ENCODE assay signal across 8 mouse cellular contexts in genomic region chr4:133277104-133278026, GRCm38 (mm10). TPM values are rescaled to one million over a fixed set of nuclear protein-coding genes. Genes with fewer than 3 reads are reported as not detected.
DNase-seq lines count a peak whose midpoint lies in the region; ATAC-seq lines count a peak whose summit lies in the region.

Gene Tmem222, minus strand, starts transcription at chr4:133277792.

- under 1% methylated on average over 73 of the region's 73 CpGs for WGBS in intestine, embryonic 14.5 days

- H3K4me2 ChIP-seq in intestine, embryonic 14.5 days (ENCODE audit: low read length) = peak within 1 kb of the TSS; percentile 85

- H3K4me3 ChIP-seq in intestine, embryonic 14.5 days (ENCODE audit: low read depth, low read length) = peak within 1 kb of the TSS; percentile 83

- peak within 1 kb of the TSS; percentile 75 for H3K9ac ChIP-seq in intestine, embryonic 14.5 days (ENCODE audit: low read length)

- H3K36me3 ChIP-seq in intestine, embryonic 14.5 days (ENCODE audit: control insufficient read depth, insufficient read depth, low read length) = 0 out of 2 replicates have a peak, but pooled peaks cover 7% of the 10 kb centered on the region

- H3K9me3 ChIP-seq in intestine, embryonic 14.5 days (ENCODE audit: control insufficient read depth, low read length) = no peaks in the 10 kb centered on the region

- peak; percentile 97 to 99 for DNase-seq in adrenal gland, adult (ENCODE audit: inconsistent age in 2 of 2, low spot score in 1 of 2)
- DNase-seq in embryo, embryonic 10.5 days (ENCODE audit: low spot score) = peak; percentile 99
- peak; percentile 93 for DNase-seq in gastrocnemius, postnatal 25 days
- peak; percentile 98 for DNase-seq in intestine, embryonic 14.5 days (ENCODE audit: low spot score)
- DNase-seq in left cerebral cortex, postnatal 14 days (ENCODE audit: low spot score in 2 of 2) = peak; percentile 95
- peak; percentile 97 for DNase-seq in mesoderm, embryonic 11.5 days (ENCODE audit: low read depth, low spot score)
- DNase-seq in right cerebral cortex, postnatal 36 days (ENCODE audit: low spot score in 2 of 2) = peak; percentile 92 to 95
- peak; percentile 93 for DNase-seq in yolk sac, embryonic 10.5 days (ENCODE audit: low spot score)

- intact Hi-C loops in left cerebral cortex, postnatal 14 days (cut with DNase I) = no loop called here

- H3K4me1 ChIP-seq in intestine, embryonic 14.5 days (replicated peaks; ENCODE audit: control insufficient read depth, insufficient read depth, low read length) = peaks cover 28% of the 10 kb centered on the region

- no peaks in the 10 kb centered on the region for H3K27me3 ChIP-seq in intestine, embryonic 14.5 days (replicated peaks; ENCODE audit: control insufficient read depth, insufficient read depth, low read length)

- peak within 1 kb of the TSS; percentile 92 for H3K27ac ChIP-seq in intestine, embryonic 14.5 days (ENCODE audit: low read depth)

- ATAC-seq in intestine, embryonic 14.5 days (replicated peaks; ENCODE audit: low FRiP score, low TSS enrichment, low read depth) = peak; percentile 95

RNA-seq across cellular contexts. Expression of gene Tmem222, which starts in this region (rescaled TPM):
- 10 to 100 TPM; 20.8 to 23.5 TPM for total RNA-seq in gastrocnemius, postnatal 25 days (2021)
- 84.6 and 89.7 TPM in 2 replicates for polyA plus RNA-seq in intestine, embryonic 14.5 days (2014; fragmentation: Nextera tagmentation; extraction: Ambion mirVana)
- 10 to 100 TPM; 81.7 to 87.9 TPM for total RNA-seq in left cerebral cortex, postnatal 14 days (2021)

Comparison
In these comparisons a context has a peak if more than half of its experiments do, and no peak if none do; other contexts are left out.
1. Peak in every context shown above with its lines: DNase-seq, ATAC-seq, H3K4me3 ChIP-seq and H3K27ac ChIP-seq.